Mouse (Mus musculus): ENCODE data around the gene Olfr666.

DNA sequence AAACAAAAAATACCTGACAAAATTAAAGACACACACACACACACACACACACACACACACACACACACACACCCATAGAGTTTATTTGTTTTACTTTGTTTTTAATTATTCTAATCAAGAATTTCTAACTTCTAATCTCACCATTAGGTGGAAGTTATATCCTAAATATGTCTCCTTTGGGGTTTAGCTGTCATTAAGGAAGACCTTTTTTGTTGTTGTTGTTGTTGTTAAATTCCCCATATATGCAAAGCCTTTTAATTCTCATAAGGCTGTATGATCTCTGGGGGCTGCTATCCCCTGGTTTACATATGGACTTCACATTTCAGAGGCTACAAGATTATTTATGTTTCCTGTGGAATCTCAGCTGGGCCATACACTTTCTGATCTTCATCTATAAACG lies 38.2 kb upstream of the Olfr666 start, which contains the start of gene Olfr669:
- TF ChIP-seq CTCF (conservative IDR thresholded peaks at IDR 0.05; ENCODE audit: low read length) = no peak
- TF ChIP-seq POU5F1 (IDR thresholded peaks at IDR 0.05; ENCODE audit: borderline replicate concordance, low read length) = no peak
- no peak for TF ChIP-seq NANOG (IDR thresholded peaks at IDR 0.05; ENCODE audit: borderline replicate concordance, low read length)
